Mouse (Mus musculus) splenic B cell, adult 2 months (primary cell): ENCODE data around the gene Grhl3.

Experiments
- DNase-seq: peaks from one replicate; pipeline ENCODE4 v3.0.0-alpha.2; 2011; ENCODE audit warnings: low read depth, low spot score
- H3K27me3 ChIP-seq: 2 replicates; pipeline ENCODE4 v1.6.1; 2012; ENCODE audit warnings: mild to moderate bottlenecking, low read length, moderate library complexity, mixed read lengths; ENCODE audit not compliant: control insufficient read depth, poor library complexity, insufficient read depth, severe bottlenecking
- H3K36me3 ChIP-seq: 2 replicates; pipeline ENCODE4 v1.6.1; 2012; ENCODE audit warnings: mild to moderate bottlenecking, low read length, moderate library complexity, mixed read lengths; ENCODE audit not compliant: control insufficient read depth, poor library complexity, insufficient read depth, severe bottlenecking

Grhl3 gene

DNA sequence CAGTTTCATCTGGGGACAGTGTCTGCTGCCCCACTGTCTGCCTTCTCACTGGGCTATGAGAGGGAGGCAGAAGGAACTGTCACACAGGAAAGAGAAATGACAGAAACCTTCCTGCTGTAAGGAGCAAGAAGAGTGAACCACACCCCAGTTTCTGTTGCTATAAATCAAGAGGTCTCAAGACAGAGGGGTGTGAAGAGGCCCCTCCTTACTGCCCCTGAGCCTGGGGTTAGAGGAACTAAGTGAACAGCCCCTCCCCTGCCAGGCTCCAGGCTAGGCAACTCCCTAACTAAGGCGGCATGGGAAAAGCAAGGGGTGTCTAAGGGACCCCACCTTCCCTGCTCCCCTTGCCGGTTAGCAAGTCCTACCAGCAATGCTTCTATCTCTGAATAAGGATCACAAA lies 9.6 kb downstream of the Grhl3 start:
- H3K36me3 ChIP-seq, result no peaks in the 10 kb centered on the region
- no peak for DNase-seq

DNA sequence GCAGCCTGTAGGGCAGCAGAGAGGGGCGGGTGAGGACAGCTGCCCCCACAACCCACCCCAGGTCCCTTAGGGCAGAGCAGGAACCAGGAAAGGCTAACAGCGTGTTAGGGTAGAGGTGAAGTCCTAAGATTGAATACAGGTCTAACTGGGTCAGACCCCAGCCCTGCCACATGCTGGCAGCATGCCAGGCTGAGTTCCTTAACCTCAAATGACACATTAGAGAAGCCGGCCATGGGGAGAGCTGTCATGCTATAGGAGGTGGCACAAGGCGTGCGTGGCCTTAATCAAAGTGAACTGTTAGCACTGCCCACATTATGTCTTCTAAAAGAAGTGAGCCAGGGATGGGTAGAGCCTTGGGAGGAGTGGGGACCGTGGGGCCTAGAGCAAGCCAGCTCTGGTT lies 24.1 kb downstream of the Grhl3 start:
- no peaks in the 10 kb centered on the region for H3K27me3 ChIP-seq
- no peaks in the 10 kb centered on the region for H3K36me3 ChIP-seq
- DNase-seq, result no peak

More for the DNA sequence above, 9.6 kb downstream of the Grhl3 start:
- no peaks in the 10 kb centered on the region for H3K27me3 ChIP-seq

DNA sequence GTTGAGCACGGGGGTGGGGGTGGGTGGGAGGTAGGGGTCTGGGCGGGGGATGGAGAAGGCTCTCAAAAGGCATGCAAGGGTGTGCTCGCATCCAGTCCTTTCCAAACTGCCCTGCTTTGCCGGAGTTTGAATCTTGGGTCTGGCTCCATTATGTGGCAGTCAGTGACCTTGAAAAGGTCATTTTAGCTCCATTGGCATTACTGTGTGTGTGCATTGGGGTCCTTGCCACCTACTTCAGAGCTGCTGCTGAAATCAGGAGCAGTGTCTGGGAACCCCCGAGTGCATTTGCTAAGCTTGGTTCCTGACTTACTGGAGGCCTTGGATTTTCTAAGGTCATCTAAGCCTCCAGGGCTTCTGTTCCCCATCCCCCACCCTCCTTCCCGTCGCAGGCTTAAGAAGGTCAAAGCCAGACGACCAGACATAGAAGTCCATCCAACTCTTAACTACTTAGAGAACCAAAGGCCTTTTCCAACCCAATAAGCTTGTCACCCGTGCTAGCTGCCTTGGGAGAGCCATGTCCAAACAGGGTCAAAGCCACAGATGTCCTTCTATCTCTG lies 24.8 kb downstream of the Grhl3 start:
- Histone ChIP-seq H3K36me3 (no peaks in the 10 kb centered on the region), H3K27me3 (no peaks in the 10 kb centered on the region)
- DNase-seq, result no peak

DNA sequence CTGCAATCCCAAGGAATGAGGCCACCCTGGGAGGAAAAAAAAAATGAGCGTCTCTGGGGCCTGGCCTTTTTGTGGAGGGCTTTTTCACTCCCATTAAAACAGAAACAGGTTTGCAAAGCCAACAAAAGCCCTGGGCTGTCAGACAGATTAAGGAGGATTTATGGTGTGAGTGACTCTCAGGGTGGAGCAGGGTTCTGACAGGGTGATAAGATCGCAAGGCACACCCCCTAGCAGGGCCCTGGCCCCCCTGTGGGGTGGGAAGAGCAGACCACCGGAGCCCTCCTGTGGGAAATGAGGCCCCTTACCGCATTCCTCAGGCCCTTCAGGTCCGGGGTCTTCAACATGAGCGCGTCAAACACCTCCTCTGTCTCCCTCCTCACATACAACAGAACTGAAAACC lies 25.3 kb downstream of the Grhl3 start:
- no peaks in the 10 kb centered on the region for H3K36me3 ChIP-seq
- H3K27me3 ChIP-seq, result no peaks in the 10 kb centered on the region
- no peak for DNase-seq

DNA sequence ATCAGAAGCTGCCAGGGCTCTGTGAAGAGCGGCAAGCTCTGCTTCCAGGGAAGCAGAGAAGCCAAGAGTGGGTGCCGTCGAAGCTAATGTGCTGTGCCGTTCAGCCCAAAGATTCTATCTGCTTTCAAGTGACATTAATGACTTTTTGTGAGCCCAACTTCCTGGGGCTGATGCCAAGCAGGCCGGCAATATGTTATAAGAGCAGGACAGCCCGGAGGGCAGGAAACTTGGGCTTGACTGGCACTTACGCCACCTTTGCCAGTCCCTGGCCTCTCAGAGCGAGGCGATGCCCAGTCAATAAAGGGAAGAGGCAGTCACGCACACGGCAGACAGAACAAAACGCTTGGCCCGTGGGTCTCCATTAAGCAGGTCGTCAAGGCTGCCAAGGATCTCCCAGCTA lies 25.9 kb downstream of the Grhl3 start:
- DNase-seq, result no peak
- Histone ChIP-seq H3K27me3 (no peaks in the 10 kb centered on the region), H3K36me3 (no peaks in the 10 kb centered on the region)

DNA sequence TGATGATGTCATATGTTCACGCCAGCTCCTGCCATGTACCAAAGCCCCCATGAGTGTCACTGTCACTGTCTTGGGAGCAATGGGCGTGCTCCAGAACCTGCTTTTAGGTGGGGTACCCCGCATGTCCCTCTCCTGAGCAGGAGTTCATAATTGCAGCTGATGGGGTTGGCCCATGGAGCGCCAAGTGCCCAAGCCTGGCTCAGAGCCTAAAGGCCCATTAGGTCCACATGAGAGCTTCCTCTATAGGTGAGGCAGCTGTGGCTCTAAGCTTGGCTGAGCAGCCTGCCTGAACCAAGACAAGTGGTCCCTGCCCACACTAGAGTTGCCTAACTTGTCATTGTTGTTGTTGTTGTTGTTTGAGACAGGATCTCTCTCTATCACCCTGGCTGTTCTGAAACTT lies 26.6 kb downstream of the Grhl3 start:
- no peaks in the 10 kb centered on the region for H3K36me3 ChIP-seq
- no peaks in the 10 kb centered on the region for H3K27me3 ChIP-seq
- DNase-seq, result no peak

DNA sequence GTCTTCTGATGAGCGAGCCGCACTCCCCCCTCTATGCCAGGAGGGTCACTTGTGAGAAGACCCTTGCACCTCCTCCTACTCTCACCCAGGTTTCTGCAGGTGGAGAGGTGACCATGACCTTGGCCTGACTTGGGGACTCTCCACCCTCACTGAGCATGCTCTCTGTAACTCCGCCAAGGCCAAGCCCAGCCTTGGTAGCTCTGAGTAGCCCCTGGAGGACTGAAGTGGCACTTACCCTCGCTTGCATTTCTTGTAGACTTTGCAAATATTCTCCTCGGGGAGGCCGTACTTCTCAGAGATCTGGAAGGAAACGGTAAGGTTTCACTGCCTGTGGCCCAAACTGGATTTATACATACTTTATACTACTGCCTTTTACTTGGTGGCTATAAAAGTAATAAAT lies 27.4 kb downstream of the Grhl3 start:
- DNase-seq, result no peak
- H3K36me3 ChIP-seq, result no peaks in the 10 kb centered on the region
- no peaks in the 10 kb centered on the region for H3K27me3 ChIP-seq

DNA sequence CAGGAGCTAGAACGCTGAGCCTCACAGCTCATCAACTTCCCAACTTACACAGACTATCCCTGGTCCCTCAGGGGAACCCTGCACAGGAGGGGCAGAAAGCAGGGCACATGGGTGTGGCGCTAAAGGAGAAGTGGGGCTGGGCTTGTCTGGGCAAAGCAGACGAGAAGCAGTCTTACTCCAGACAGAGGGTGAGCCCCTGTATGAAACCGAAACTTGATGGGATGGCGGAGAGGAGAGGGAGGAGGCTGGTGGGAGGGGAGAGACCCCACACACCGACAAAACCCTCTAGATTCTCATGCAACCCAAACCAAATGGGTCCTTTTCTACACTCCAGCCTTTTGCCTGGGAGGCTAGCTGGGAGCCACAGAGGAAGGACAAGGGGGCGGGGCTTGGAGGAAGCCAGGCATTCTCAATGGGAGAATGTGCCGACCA lies 28.3 kb downstream of the Grhl3 start:
- H3K36me3 ChIP-seq, result no peaks in the 10 kb centered on the region
- DNase-seq, result peak; percentile 19
- no peaks in the 10 kb centered on the region for H3K27me3 ChIP-seq

DNA sequence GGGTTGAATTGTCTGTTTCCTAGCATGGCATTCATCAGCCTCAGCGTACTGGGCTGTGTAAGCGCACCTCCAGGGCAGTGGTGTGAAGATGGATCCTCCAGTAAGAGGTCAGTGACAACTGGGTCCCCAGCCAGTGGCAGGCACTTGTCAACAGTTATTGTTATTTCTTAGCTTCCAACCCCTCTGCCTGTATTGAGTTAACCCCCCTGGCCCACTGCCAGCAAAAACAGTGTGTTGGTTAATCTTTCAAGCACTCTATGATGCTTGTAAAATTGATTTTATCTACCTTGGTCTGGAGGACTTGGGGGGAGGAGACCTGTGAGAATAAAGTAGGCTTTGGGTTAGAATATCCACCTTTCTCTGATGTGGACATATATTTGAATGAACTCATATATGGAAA lies 29.1 kb downstream of the Grhl3 start:
- no peak for DNase-seq
- Histone ChIP-seq H3K36me3 (no peaks in the 10 kb centered on the region), H3K27me3 (no peaks in the 10 kb centered on the region)

DNA sequence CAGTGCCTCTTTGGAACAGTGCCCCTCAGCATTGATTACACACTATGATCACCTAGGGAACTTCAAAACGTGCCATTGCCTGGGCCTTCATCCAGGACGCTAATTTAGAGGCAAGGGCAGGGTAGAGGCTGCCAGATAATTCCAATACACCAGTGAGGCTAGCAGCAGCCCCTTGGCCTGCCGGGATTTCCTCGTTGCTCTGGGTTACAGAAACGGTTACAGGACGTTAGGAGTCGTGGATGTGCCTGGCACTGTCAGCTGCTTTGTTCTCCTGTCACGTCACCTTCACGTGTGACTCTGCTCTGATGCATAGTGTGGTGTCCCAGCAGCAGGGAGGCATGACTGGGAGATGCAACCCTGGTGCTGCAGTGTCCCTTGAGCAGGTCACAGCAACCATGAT lies 33.4 kb downstream of the Grhl3 start:
- H3K27me3 ChIP-seq, result no peaks in the 10 kb centered on the region
- DNase-seq, result no peak
- H3K36me3 ChIP-seq, result no peaks in the 10 kb centered on the region

DNA sequence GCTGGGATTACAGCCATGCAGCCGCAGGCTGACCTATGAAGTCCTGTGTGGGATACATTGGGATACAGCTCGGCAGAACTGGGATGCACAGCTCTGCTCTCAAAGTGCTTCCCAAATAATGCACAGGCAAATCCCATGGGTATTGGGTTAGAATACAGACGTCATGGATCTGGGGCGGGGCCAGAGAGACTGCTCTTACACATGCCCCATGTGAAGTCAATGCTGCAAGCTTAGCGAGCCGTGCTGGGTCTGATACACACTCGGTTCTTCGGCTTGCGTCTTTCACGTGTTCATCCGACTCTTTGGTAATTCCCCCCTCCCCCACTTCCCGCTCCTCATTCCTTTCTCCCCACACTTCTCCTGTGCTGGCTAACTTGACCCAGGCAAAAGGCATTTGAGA lies 34.4 kb downstream of the Grhl3 start:
- no peak for DNase-seq
- Histone ChIP-seq H3K27me3 (no peaks in the 10 kb centered on the region), H3K36me3 (no peaks in the 10 kb centered on the region)

DNA sequence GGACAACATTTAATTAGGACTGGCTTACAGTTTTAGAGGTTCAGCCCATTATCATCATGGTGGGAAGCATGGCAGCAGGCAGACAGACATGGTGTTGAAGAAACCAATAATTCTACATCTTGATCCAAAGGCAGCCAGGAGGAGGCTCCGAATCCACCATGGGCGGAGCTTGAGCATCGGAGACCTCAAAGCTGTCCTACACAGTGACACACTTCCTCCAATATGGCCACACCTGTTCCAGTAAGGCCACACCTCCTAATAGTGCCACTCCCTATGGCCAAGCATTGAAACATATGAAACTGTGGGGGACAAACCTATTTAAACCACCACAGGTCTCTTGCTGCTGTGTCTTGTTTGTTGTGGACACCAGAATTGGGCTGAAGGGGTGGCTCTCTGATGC lies 38.4 kb downstream of the Grhl3 start:
- no peaks in the 10 kb centered on the region for H3K27me3 ChIP-seq
- H3K36me3 ChIP-seq, result no peaks in the 10 kb centered on the region
- DNase-seq, result no peak

DNA sequence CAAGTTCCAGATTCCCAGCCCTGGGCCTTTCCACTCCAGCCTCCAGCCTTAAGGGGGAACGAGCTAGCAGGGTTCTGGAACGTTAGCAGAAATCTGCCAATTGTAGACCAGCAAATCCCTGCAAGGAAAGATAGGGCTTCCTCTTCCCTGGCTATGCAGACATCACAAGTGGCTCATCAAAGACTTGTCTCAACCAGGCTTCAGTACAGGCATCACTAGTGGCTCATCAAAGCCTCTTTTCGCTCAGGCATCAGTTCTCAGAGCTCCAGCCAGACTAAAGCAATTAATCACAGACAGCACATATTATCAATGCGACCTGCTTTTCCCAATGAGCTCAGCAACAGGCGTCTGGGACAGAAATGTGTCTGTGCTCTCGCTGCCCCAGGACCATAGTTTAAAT lies 40.4 kb downstream of the Grhl3 start:
- Histone ChIP-seq H3K36me3 (no peaks in the 10 kb centered on the region), H3K27me3 (no peaks in the 10 kb centered on the region)
- no peak for DNase-seq

DNA sequence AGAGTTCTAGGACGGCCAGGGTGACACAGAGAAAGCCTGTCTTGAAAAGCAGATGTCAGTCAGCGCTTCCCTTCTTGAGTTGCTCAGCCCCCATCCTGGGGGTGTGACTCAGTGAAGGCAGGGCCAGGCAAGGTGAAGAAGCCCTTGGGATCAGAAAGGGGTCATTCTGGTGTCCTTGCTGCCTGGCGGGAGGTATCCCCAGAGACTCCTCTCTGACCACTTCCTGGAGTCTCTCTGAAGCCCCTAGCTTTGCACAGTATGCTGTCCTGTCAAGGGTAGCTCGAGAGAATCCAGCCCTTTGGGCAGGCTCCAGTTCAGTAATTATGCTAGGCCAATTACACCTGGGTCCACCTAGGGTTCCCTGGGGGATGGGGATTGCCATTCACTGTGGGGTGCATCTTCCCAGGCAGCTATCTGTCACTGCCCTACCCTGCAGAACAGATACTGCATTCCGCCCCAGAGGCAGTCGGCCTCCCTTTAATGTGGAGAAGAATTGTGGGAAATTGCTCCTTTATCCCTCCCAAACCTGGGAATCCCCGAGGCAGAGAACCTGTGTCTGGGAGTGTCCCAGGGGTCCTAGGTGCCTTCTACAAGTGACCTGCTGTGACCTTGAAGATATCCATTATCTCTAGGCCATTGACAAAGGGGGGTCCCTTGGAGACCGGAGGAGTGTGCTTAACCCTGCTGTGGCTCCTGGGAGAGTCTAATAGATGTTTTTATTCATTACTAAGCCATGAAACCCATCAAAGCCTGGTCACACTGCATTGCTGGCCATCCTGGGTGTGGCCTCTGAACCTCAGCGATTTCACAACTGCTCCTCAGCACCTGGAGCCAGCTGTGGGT lies 41.4 kb downstream of the Grhl3 start:
- H3K27me3 ChIP-seq, result no peaks in the 10 kb centered on the region
- H3K36me3 ChIP-seq, result no peaks in the 10 kb centered on the region
- no peak for DNase-seq

DNA sequence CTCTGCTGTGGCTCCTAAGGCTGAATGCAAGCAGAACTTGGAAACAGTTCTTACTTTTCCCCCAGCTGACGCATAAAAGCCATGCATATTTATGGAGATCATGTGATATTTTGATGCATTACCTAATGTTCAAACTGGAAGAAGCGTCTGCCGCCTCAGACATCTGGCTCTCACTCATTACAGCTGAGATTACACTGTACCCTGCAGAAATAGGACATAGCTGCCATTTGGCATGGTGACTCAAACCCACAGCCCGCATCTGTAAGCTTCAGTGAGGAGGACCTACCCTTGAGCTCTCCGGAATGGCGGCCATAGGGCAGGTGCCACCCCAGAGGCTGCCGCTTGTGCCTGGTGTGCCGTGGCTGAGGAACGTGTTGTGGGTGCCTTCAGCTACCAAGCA lies 42.2 kb downstream of the Grhl3 start:
- Histone ChIP-seq H3K36me3 (no peaks in the 10 kb centered on the region), H3K27me3 (no peaks in the 10 kb centered on the region)
- no peak for DNase-seq

DNA sequence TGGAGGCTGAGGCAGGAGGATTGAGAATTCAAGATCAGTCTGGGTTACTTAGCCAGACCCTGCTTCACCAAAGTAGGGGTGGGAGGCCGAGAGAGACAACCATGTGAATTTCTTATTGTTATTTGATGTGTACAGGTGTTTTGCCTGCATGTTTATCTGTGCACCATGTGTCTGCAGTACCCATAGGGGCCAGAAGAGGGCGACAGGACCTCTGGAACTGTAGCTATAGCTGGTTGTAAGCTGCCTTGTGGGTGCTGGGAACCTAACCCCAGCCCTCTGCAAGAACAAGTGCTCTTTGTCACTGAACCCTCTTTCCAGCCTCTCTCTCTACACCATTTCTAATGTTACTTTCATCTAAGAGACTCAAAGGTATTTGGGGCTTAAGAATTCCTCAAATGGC lies 43.2 kb downstream of the Grhl3 start:
- Histone ChIP-seq H3K27me3 (no peaks in the 10 kb centered on the region), H3K36me3 (no peaks in the 10 kb centered on the region)
- peak; percentile 12 for DNase-seq
